Mouse (Mus musculus): ENCODE measurements around the gene Lrch4. TPM values are rescaled to one million over a fixed set of nuclear protein-coding genes. Genes with fewer than 3 reads are reported as not detected.

Lrch4 gene
- polyA plus RNA-seq, 1 experiment = 587 TPM

DNA sequence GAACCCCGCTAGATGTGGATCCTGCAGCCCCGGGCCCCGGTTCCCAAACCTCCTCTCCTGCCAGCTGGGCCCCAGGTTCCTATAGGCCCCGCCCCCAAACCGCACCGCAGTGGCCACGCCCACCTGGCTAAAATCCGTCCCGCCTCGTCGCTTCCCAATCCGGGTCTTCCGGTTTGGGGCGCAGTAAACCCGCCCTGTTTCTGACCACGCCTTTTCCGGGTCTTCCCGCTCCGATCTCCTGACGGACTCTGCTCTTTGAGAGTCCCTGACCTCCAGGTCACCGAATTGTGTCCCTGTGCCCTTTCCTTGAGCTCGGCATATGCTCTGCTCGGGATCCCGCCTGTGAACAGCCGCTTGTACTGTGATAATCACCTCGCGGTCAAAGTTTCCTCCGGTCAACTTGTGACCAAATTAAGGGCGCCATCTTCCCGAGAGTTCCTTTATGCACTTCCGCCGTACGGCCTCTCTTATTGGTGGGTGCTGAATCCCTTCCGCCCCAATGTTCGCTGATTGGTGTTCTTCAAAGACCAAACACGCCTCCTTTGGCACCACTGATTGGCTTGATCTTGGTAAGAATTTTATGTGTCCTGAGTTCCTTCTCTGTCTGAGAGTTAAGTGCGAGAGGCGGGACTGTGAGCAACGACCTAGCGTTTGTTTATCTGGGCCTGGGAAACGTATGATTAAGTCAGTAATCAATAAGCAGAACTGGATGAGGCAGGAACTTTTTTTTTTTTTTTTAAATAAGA is 28.1 kb upstream of the Lrch4 start, which contains the start of gene Mospd3:
TSS of gene Mospd3 (minus strand) at position 440 of the 746 bp plus-strand sequence.
- Histone ChIP-seq H3K4me1 (replicated peaks; ENCODE audit: control insufficient read depth, insufficient read depth, low read length) (peaks cover 39% of the 10 kb centered on the region), H3K27me3 (ENCODE audit: control insufficient read depth, insufficient read depth, low read length) (no peaks in the 10 kb centered on the region)
- WGBS = under 1% methylated on average over 41 of the region's 41 CpGs

GRCm38 (mm10) chr5:137601365-137601729 is 27.6 kb upstream of the Lrch4 start:
- Histone ChIP-seq H3K4me1 (replicated peaks; ENCODE audit: control insufficient read depth, insufficient read depth, low read length) (peaks cover 39% of the 10 kb centered on the region), H3K27me3 (ENCODE audit: control insufficient read depth, insufficient read depth, low read length) (no peaks in the 10 kb centered on the region), H3K4me3 (ENCODE audit: control insufficient read depth, insufficient read depth, low read length) (peak overlapping the region; percentile 63), H3K36me3 (ENCODE audit: control insufficient read depth, insufficient read depth, low read length) (no peaks in the 10 kb centered on the region; the same call in 1 of the 2 replicates), H3K27ac (ENCODE audit: control insufficient read depth, insufficient read depth, low read length) (peak overlapping the region; percentile 82)
- peak; percentile 19 for DNase-seq
- no peak for TF ChIP-seq CTCF (IDR thresholded peaks at IDR 0.05; ENCODE audit: borderline replicate concordance, control insufficient read depth, extremely low read depth, insufficient read depth, low read length, poor library complexity)
- WGBS = under 1% methylated on average over 22 of the region's 22 CpGs

More for the DNA sequence above, 28.1 kb upstream of the Lrch4 start, which contains the start of gene Mospd3:
- peak; percentile 59; the same call in 1 of the 2 replicates for TF ChIP-seq POLR2A (IDR thresholded peaks at IDR 0.05; ENCODE audit: control insufficient read depth, extremely low read depth, insufficient read depth, low read length, poor library complexity)
- no peak; the same call in 1 of the 2 replicates for TF ChIP-seq CTCF (IDR thresholded peaks at IDR 0.05; ENCODE audit: borderline replicate concordance, control insufficient read depth, extremely low read depth, insufficient read depth, low read length, poor library complexity)
- DNase-seq = peak; percentile 98
- Histone ChIP-seq H3K36me3 (ENCODE audit: control insufficient read depth, insufficient read depth, low read length) (no peaks in the 10 kb centered on the region; the same call in 1 of the 2 replicates), H3K4me3 (ENCODE audit: control insufficient read depth, insufficient read depth, low read length) (peak within 1 kb of the TSS; percentile 92), H3K27ac (ENCODE audit: control insufficient read depth, insufficient read depth, low read length) (peak within 1 kb of the TSS; percentile 92)

GRCm38 (mm10) chr5:137607860-137608653 is 20.9 kb upstream of the Lrch4 start:
- Histone ChIP-seq H3K27me3 (ENCODE audit: control insufficient read depth, insufficient read depth, low read length) (no peaks in the 10 kb centered on the region), H3K27ac (ENCODE audit: control insufficient read depth, insufficient read depth, low read length) (no peak overlapping the region), H3K36me3 (ENCODE audit: control insufficient read depth, insufficient read depth, low read length) (no peaks in the 10 kb centered on the region), H3K4me1 (replicated peaks; ENCODE audit: control insufficient read depth, insufficient read depth, low read length) (0 out of 2 replicates have a peak, but pooled peaks cover 6% of the 10 kb centered on the region), H3K4me3 (ENCODE audit: control insufficient read depth, insufficient read depth, low read length) (no peak overlapping the region)
- 90% methylated on average over 26 of the region's 26 CpGs for WGBS
- no peak for DNase-seq
- TF ChIP-seq POLR2A (IDR thresholded peaks at IDR 0.05; ENCODE audit: control insufficient read depth, extremely low read depth, insufficient read depth, low read length, poor library complexity) = no peak
- no peak for TF ChIP-seq CTCF (IDR thresholded peaks at IDR 0.05; ENCODE audit: borderline replicate concordance, control insufficient read depth, extremely low read depth, insufficient read depth, low read length, poor library complexity)

GRCm38 (mm10) chr5:137608654-137609190 is 20.2 kb upstream of the Lrch4 start:
- Histone ChIP-seq H3K4me3 (ENCODE audit: control insufficient read depth, insufficient read depth, low read length) (no peak overlapping the region), H3K36me3 (ENCODE audit: control insufficient read depth, insufficient read depth, low read length) (no peaks in the 10 kb centered on the region), H3K27me3 (ENCODE audit: control insufficient read depth, insufficient read depth, low read length) (no peaks in the 10 kb centered on the region), H3K4me1 (replicated peaks; ENCODE audit: control insufficient read depth, insufficient read depth, low read length) (0 out of 2 replicates have a peak, but pooled peaks cover 5% of the 10 kb centered on the region), H3K27ac (ENCODE audit: control insufficient read depth, insufficient read depth, low read length) (no peak overlapping the region)
- 88% methylated on average over 23 of the region's 23 CpGs for WGBS
- TF ChIP-seq CTCF (IDR thresholded peaks at IDR 0.05; ENCODE audit: borderline replicate concordance, control insufficient read depth, extremely low read depth, insufficient read depth, low read length, poor library complexity) (no peak), POLR2A (IDR thresholded peaks at IDR 0.05; ENCODE audit: control insufficient read depth, extremely low read depth, insufficient read depth, low read length, poor library complexity) (no peak)
- no peak for DNase-seq

DNA sequence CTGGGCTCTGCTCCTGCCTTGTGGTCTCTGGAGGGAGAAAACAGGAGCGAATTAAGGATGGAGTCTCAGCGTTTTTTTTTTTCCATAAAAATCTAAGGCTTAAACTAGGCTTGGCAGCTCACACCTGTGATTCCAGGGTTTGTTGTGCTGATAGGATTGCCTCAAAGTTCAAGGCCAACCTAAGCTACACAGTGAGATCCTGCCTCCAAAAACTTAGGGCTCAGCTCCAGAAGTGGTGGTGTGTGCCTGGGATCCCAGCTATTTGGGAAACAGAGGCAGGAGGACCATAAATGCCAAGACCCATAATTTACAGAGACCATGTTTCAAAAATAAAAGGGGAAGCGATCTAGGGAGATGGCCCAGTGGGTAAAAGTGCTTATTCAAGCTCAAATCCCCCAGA is 19.6 kb upstream of the Lrch4 start:
- no peak for DNase-seq
- 75% methylated on average over 3 of the region's 3 CpGs for WGBS
- H3K4me3 ChIP-seq (ENCODE audit: control insufficient read depth, insufficient read depth, low read length) = no peak overlapping the region
- TF ChIP-seq POLR2A (IDR thresholded peaks at IDR 0.05; ENCODE audit: control insufficient read depth, extremely low read depth, insufficient read depth, low read length, poor library complexity) (no peak), CTCF (IDR thresholded peaks at IDR 0.05; ENCODE audit: borderline replicate concordance, control insufficient read depth, extremely low read depth, insufficient read depth, low read length, poor library complexity) (no peak)
- H3K4me1 ChIP-seq (replicated peaks; ENCODE audit: control insufficient read depth, insufficient read depth, low read length) = 0 out of 2 replicates have a peak, but pooled peaks cover 4% of the 10 kb centered on the region
- no peaks in the 10 kb centered on the region for H3K27me3 ChIP-seq (ENCODE audit: control insufficient read depth, insufficient read depth, low read length)
- H3K27ac ChIP-seq (ENCODE audit: control insufficient read depth, insufficient read depth, low read length) = no peak overlapping the region
- no peaks in the 10 kb centered on the region for H3K36me3 ChIP-seq (ENCODE audit: control insufficient read depth, insufficient read depth, low read length)

DNA sequence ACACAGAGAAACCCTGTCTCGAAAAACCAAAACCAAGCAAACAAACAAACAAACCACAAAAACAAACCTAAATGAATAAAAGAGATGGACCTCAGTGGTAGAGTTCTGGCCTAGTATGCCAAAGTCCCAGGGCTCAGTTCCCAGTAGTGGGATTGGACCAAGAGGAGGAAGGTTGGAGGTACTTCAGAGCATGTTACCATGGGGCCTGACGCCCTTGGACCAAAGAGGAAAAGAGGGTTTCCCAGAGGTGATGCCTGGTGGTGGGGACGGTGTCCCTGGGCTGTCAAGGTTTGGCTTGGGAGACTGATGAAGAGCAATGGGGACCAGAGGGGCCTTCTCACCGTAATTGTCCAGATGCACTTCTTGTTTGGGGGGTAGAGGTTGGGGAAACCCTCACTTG is 18.9 kb upstream of the Lrch4 start:
- Histone ChIP-seq H3K27ac (ENCODE audit: control insufficient read depth, insufficient read depth, low read length) (no peak overlapping the region), H3K4me3 (ENCODE audit: control insufficient read depth, insufficient read depth, low read length) (no peak overlapping the region), H3K27me3 (ENCODE audit: control insufficient read depth, insufficient read depth, low read length) (no peaks in the 10 kb centered on the region), H3K4me1 (replicated peaks; ENCODE audit: control insufficient read depth, insufficient read depth, low read length) (0 out of 2 replicates have a peak, but pooled peaks cover 4% of the 10 kb centered on the region), H3K36me3 (ENCODE audit: control insufficient read depth, insufficient read depth, low read length) (no peaks in the 10 kb centered on the region)
- DNase-seq = no peak
- 90% methylated on average over 4 of the region's 4 CpGs for WGBS
- TF ChIP-seq POLR2A (IDR thresholded peaks at IDR 0.05; ENCODE audit: control insufficient read depth, extremely low read depth, insufficient read depth, low read length, poor library complexity) = no peak
- no peak for TF ChIP-seq CTCF (IDR thresholded peaks at IDR 0.05; ENCODE audit: borderline replicate concordance, control insufficient read depth, extremely low read depth, insufficient read depth, low read length, poor library complexity)
